Mouse (Mus musculus) hematopoietic stem cell, adult 5-6 weeks (primary cell): ENCODE results near the gene Anks1. TPM values are rescaled to one million over a fixed set of nuclear protein-coding genes. Genes with fewer than 3 reads are reported as not detected.

Experiments
- ATAC-seq, 2 experiments: fragments of 125-278 bp in 1 of 2; replicated peaks in 1 of 2; 2 replicates each; pipeline ENCODE4 v1.8.0; 2016 to 2017; ENCODE audit warnings: inconsistent platforms in 2 of 2, mild to moderate bottlenecking in 2 of 2, moderate number of reproducible peaks in 2 of 2, low read depth in 1 of 2, moderate TSS enrichment in 1 of 2; ENCODE audit not compliant: low FRiP score in 2 of 2, poor library complexity in 2 of 2, severe bottlenecking in 2 of 2, insufficient read depth in 1 of 2, low TSS enrichment in 1 of 2
- total RNA-seq: library from RNA; stranded (forward); fragments of 172-1452, 232-1000 nt; gene quantifications from 2 replicates; pipeline ENCODE4 v1.2.3, GENCODE M21; 2017

Anks1 gene
- total RNA-seq, 1 experiment from 2014 or later, result 46.1 TPM

DNA sequence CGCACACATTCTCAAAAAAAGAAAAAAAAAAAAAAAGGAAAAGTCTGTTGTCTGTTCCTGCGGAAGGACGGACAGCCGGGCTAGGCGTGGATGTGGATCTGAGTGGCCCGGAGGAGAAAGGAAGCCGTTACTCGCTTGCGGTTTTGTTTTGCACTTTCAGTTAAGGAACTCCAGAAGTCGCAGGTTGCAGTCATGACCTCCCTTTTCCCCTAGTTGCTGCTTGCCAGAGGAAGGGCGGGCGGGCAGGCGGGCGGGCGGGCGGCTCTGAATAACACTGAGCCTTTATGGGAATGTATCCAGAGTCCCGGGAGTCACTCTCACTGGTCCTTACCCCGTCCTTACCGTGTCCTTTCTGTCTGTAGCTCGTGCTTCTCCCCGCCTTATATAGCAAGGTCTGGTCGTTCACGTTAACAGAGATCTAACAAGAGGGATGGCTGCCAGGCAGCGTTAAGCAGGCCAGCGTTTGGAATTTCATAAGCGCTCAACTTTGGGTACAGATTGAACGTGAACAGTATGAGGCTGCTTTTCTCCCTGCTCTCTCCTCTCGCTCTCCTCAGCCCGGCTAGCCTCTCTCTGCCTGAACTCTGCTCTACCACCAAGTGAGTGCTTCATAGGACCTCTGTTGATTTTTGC is 98.2 kb downstream of the Anks1 start:
- ATAC-seq, result peak; percentile 44 to 67

DNA sequence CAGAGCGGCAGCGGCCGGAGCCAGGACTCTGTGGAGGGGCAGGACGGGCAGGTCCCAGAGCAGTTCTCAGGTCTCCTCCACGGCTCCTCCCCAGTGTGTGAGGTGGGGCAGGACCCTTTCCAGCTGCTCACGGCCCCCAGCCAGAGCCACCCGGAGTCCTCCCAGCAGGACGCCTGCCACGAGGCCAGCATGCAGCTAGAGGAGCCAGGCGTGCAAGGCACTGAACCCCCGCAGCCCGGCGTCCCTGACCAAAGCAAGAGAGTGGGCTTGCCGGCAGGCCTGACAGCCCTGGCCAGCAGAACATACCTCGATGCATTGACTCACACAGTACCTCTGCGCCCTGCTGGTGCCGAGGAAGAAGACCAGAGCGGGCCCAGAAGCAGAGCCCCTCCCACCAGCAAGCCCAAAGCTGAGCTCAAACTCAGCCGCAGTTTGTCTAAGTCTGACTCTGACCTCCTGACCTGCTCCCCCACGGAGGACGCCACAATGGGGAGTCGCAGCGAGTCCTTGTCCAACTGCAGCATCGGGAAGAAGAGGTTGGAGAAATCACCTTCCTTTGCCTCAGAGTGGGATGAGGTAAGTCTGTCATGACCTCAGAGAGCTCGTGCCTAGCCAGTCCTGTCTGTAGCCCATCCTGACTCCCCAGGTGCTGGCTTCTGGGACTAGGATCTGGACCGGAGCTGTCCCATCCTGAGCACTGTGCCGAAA is 98.9 kb downstream of the Anks1 start:
- peak; percentile 17 to 37; a peak in 2 of 4 replicates for ATAC-seq

DNA sequence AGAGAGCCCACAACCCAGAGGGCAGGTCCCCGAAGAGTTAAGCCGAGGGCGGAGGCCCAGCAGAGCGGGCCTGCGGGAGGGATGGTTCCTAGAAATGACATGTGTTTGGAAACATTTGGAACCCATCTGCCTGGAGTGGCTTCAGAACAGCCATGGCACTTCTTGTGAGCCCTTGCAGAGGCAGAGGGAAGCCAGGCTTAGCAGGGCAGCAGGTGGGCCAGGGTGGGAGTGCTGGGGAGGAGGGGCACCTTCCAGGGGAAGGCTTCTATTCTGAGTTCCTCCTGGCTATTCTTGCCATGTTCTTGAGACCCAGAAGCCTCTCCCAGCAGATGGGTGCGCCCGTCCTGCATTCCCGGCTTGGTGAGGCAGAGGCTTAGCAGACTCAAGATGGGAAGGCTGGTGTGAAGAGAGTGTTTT is 99.5 kb downstream of the Anks1 start:
- no peak for ATAC-seq

DNA sequence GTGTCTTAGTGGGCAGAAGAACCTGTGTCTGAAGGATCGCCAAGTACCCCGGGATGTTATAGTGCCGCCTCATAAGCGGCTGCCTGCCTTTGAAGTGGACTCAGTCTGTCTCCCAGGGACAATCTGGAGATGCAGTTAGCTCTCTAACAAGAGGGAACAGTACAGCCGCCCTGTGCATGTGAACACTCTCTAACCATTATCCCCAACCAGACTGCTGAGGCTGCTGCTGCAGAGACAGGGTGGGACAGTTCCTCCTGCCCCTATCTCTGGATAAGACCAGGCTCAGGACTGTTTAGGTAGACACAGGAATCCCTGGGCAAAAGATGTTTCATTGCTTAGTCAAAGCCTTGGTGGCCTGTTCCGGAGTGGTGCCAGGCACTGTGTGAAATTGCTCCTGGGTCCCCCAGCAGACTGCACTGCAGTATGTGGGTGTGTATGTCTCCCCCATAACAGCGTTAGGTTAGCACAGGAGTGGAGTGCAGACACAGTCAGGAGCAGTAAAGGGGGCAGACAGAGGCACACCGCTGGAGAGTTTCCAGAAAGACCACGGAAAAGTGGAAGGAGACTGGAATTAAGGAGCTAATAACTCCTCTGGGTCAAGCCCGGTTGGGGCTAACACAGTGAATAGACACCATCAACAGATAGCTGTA is 100.1 kb downstream of the Anks1 start:
- ATAC-seq, result no peak

DNA sequence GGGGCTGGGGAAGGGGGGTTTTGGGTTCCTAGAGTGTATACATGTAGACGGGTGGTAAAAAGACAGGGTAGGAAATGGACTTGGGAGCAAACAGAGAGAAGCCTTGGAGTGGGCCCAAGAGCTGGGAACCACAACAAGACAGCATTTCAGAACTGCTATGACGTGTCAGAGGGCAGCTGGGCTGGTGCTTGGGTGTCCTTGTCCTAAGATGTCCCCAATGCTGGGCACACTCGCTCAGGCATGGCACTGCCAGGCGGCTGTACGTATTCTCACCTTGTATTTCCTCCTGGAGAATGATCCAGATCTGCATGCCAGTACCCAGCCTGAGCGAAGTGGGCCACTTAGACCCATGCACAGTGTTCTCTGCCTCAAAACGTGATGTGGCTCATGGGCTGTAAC is 100.6 kb downstream of the Anks1 start:
- no peak for ATAC-seq

DNA sequence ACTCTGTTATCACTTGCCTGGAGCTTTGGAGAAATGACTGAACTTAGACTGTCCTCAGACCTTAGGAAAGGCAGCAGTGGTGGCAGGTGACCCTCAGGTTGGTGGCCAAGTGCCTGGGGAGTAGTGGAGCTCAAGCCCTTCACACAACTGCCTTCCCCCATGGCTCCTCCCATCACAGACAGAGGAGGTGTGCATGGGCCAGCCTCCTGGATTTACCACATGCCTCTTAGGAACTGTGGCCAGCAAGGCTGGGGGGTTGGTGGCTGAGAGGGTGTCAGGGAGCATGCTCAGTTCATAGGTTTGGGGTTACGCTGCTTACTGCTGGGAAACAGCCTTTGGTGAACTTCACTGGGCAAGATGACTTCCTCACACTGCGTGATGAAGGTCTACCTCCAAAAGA is 101.8 kb downstream of the Anks1 start:
- ATAC-seq, result no peak

DNA sequence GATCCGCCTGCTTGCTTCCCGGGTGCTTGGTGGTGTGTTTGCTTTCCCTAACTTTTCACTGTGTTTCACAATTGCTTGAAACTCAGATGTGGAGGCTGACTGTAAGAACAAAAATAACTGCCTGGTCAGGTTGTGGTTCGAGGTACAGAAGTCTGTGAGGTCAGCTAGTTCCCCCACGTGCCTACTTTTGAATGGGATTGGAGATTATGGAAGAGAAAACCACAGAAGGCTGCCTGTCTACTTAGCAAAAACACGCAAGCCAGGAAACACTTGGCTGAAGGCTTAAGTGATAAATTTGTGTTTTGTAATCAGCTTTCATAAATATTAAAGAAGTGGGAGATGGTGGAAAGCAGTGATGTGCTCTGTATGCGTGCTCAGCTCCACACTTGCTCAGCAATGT is 103.7 kb downstream of the Anks1 start:
- peak in 1 of 2 experiments; percentile 3; a peak in 2 of 4 replicates for ATAC-seq

DNA sequence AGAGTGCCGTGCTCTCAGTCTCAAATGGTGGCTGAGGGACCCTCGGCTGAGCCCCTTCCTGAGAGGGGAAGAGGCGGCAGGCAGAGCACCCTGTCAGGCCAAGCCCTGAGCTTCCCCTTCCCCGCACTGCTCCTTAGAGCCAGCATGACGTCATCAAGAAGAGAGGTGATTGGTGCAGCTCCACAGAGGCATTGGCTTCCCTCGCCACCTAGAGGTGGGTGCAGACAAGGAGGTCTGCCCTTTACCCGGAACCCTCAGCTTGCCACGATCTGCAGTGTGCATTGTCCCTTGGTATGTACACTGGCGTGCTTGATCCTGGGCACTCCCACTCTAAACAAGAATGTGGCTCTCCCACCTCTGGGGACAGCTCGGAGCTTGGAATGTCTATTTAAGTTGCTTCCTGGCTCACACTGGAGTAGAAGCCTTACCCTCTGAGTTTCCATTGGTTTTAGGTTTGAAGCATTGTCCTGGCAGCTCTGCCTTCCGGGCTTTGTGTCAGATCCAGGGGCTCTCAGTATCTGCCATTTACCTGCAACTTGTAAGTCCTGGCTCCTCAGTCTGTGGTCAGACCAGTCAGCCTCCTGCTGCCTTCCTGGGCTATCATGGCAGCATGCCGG is 104.3 kb downstream of the Anks1 start:
- ATAC-seq, result peak; percentile 63 to 66

DNA sequence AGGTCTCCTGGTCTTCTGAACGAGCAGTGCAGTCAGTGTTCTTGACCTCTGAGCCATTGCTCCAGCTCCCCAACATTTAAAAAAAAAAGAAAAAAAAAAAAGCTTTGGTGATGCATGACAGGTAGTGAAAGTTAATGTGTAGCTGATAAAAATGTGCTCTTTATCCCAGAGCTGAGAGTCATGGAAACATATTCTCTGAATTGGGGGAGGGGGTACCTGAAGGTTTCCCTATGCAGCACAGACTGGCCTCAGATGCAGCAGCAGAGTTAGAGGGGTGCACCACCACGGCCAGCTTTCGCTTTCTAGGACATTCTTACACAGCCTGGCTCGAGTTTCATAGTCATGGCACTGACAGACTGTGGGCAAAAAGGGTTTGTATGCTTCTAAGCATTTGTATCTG is 105.3 kb downstream of the Anks1 start:
- no peak for ATAC-seq

DNA sequence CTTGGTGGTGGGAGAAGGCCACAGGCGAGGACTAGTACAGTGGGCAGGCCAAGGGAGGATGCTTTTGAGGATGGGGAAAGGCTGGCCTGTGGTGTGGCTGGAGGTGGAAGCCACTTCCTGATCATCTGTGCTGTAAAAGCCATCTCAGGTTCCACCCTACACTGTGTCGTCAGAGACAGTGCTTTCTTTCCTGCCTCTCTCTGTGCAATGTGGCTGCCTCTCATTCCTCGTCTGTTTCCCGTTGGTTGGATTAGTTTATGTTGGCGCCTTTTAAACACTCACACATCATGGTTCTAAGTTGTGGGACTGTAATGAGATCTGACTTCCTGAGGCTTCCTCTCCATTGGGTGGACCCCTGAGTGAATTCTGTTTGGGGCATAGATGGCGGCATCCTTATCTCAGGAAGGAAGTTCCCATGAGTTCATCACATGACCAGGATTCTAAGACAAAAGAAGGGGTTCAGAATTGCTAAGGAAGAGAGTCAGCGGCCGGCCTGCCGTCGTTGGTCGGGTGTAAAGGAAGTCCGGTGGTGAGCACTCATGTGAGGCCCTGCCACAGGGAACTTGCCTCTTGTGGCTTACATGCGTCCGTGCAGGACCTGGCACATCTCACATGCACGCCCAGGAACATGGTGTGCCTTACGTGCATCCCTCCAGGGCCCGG is 106.1 kb downstream of the Anks1 start:
- ATAC-seq, result peak; percentile 61 to 79

DNA sequence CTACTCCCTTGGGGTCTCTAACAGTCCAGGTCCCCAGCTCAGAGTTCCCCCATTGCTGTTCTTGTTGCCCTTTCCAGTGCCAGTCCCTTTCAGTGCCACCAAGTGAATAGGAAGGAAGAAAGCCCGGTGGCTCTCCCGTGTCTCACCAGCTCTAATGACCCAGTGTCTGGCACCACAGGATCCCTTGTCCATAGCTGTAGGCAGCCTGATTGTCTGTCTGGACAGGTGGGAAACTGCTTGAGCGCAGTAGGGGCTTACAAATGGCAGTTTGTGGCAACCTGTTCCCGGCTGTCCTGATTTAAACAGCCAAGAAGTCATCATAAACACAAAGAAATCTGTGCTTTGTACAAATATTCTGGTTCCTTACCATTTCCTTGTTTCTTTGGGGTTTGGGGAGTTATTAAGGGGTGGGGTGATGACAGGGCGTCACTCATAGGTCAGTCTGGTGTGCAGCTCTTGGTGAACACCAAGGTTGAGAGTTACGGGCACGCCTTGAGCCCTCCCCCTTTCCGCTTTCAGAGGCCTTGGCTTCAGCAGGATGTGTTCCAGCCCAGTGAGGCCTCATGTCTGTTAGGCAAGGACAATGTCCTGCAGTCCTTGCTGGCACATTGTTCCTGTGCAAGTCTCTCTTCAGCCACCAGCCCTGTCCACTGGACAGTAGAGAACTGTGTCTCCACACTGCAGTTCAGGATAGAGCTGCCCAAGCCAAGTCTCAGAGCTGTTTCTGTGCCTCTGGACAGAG is 107.1 kb downstream of the Anks1 start:
- no peak for ATAC-seq

DNA sequence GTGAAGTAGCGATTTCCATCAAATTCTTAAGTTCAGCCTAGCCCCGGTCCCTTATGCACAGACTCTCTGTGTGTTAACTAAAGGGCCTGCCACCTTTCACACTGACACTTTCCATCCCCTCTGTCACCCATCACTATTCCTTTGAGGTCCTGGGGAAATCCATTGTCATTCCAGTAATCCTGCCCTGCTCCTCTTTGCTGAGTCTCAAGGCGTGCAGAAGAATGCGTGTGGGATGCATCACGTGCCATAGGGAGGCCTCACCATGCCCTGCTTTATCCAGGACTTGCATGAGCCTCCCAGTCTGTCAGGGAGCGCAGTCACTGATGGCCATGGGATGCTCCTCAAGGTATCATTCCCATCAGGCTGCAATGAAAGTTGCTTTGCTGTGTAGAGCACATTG is 109.2 kb downstream of the Anks1 start:
- ATAC-seq, result no peak

DNA sequence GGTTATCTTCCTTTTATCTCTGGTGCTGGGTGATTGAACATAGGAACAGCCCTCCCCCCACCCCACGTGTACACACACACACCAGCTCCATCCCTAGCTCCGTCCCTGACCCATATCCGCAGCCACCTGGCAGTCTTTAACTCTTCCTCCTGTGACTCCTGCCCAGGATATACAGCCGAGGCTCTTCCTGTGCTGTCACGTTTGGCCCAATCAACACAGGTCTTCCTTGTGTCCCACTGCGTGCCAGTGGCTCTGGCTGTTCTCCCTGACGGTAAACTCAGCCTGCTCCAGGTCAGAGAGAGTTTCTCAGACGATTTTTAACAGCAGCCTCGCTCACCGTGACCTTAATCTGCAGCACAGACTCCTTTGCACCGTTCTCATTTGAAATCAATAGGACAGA is 109.7 kb downstream of the Anks1 start:
- ATAC-seq, result no peak

DNA sequence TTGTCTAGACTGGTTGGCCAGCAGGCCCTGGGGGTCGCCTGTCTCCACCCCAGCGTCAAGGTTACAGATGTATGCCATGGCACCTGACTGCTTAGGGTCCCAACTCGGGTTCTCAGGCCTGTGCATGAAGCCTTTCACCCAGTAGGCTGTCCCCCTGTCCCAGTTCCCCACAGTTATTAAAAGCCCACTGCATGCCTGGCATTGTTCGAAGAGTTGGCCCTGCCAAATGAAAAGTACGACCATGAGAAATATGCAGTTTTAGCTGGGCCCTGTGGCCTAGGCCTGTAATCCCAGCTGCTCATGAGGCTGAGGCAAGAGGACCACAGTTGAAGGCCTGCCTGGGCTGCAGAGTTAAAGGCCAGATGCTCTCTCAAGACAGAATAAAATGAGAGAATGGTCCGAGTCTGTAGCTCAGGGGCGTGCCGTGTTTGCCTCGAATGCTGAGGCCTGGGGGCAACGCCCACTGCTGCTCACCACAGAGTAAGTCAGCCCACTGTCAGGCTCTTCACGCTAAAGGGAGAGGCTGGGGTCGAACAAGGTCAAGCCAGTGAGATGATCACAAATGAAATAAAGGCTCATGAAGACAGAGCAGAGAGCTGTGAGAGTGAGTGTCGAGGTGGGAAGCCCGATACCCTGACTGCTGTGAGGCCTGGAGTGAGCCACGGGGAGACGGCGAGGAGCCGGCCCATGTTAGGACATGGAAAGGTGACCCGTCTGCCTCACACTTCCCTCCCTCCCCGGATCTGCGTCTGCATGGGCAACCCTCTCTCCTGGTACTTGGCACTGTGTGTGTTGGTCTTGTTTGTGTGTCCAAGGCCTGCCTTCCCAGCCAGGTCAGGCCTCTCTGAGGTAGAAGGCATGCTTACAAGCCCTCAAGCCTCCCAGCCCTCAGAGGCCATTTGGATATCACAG is 110.9 kb downstream of the Anks1 start:
- ATAC-seq, result no peak

DNA sequence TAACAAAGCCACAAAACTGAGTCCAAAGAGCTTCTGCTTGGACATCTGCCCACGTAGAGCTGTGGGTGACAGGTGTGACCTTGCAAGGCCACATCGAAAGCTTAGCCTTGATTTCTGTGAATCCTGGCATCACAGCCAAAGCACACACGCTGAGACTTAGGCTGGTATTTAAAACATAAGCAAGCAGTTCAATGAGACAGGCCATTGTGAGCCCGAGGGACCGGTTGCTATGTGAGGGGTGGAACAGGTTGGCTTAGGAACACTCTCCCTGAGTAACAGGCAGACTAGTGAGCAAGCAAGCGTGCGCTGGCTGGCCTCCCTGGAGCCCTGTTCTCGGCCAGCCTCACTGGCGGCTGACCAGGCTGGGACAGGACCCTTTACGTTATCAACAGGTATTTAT is 112.8 kb downstream of the Anks1 start:
- no peak for ATAC-seq
